Mouse (Mus musculus): Measurements from ENCODE around the gene 2310061I04Rik. TPM values are rescaled to one million over a fixed set of nuclear protein-coding genes. Genes with fewer than 3 reads are reported as not detected.
"Not testable (repeated sequence)": the region's sequence is repeated elsewhere in the genome, so short reads cannot be mapped to it uniquely, and the experiment has no call there.

The 2310061I04Rik gene
- polyA plus RNA-seq (2015; fragmentation: Nextera tagmentation; extraction: Ambion mirVana), result 21.7 and 23.9 TPM in 2 replicates

DNA sequence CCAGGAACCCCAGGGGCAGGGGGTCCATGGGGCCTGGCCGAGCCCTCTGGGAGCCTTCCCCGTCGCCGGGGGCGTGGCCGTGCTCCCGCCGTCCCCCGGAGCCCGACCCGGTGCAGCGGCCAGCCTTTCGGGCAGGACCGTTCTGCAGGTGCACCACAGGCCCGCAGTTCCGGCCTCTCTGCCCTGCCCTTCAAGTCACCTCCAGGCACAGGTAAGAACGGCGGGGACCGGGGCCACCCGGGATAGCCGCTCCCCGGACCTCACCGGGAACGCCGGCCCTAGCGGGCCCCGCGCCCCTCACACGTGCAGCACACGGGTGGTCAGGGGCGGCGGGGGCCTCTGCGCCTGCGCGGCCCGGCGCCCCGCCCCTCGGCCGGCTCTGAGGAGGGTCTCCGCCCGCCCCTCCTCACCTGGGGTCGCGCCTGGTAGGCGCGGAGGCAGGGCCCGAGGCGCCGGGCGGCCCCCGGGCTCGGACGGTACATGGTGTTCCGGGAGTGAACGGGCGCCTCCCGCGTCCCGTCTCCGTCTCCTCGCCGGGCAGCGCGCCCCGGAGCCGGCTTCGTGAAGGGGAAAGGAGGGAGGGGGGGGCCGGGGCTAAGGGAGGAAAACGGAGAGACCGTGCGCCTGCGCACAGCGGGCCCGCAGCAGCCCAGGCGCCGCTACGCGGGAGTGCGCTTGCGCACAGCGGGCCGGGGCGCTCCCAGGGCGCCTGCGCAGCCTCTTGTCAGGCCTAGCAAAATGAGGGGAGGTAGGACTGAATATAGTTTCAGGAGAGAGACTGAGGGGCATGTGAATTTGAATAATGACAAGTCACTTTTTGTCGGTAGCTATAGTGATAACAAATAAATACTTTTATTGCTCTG, at the start of gene 2310061I04Rik:
TSS of gene 2310061I04Rik (minus strand) at position 651 of the 863 bp plus-strand sequence.
- H3K4me3 ChIP-seq (replicated peaks), result peak within 1 kb of the TSS; percentile 68
- H3K36me3 ChIP-seq, result peaks cover 14% of the 10 kb centered on the region
- H3K9me3 ChIP-seq, result no peaks in the 10 kb centered on the region
- WGBS, result under 1% methylated on average over 67 of the region's 86 CpGs
- peak within 1 kb of the TSS; percentile 87 for H3K27ac ChIP-seq
- peak; percentile 92 for ATAC-seq (ENCODE audit: insufficient read depth, low FRiP score, low read depth)
- peak within 1 kb of the TSS; percentile 97 for H3K4me2 ChIP-seq
- no peaks in the 10 kb centered on the region for H3K27me3 ChIP-seq (replicated peaks)
- peaks cover 15% of the 10 kb centered on the region for H3K4me1 ChIP-seq
- H3K9ac ChIP-seq, result peak within 1 kb of the TSS; percentile 58

DNA sequence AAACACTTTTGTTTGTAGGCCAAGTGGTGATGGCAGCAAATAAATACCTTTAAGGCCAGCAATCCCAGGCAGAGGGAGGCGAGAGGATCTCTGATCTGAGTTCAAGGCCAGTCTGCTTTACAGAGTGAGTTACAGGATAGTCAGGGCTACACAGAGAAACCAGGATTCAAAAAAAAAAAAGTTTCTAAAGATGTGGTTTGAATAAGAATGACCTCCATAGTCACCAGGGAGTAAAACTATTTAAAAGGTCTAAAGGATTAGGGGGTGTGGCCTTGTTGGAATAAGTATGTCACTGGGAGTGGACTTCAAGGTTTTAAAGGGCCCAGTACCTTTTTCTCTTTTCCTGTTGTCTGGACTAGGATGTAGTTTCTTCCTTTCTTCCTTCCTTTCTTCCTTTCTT, 42.7 kb upstream of the 2310061I04Rik start:
- H3K9ac ChIP-seq, result no peak overlapping the region
- no peaks in the 10 kb centered on the region for H3K27me3 ChIP-seq (replicated peaks)
- no peaks in the 10 kb centered on the region for H3K36me3 ChIP-seq
- H3K4me1 ChIP-seq, result no peaks in the 10 kb centered on the region
- no peak overlapping the region for H3K4me3 ChIP-seq (replicated peaks)
- H3K9me3 ChIP-seq, result no peaks in the 10 kb centered on the region
- WGBS, result 68% methylated on average over 1 of the region's 1 CpGs
- H3K4me2 ChIP-seq, result no peak overlapping the region
- H3K27ac ChIP-seq, result no peak overlapping the region
- no peak for ATAC-seq (ENCODE audit: insufficient read depth, low FRiP score, low read depth)

DNA sequence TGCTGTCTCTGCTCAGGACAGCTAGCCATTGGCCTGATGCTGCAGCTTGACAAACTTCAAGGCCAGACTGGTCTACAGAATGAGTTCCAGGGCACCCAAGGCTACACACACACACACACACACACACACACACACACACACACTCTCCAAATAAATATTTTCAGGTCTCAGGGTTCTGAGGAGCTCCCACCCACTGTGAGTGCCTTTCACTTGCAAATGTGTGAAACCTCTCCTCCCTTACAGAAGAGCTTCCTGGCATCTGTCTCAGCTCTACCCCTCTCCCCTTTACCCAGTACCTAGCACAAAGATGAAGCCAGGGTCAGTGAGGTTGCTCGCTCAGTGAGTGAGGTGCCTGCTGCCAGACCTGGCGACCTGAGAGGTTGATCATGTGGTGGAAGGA, 41.9 kb upstream of the 2310061I04Rik start:
- H3K4me2 ChIP-seq, result no peak overlapping the region
- no peak overlapping the region for H3K9ac ChIP-seq
- no peaks in the 10 kb centered on the region for H3K36me3 ChIP-seq
- WGBS, result 39% methylated on average over 2 of the region's 2 CpGs
- no peaks in the 10 kb centered on the region for H3K27me3 ChIP-seq (replicated peaks)
- no peaks in the 10 kb centered on the region for H3K9me3 ChIP-seq
- no peaks in the 10 kb centered on the region for H3K4me1 ChIP-seq
- ATAC-seq (ENCODE audit: insufficient read depth, low FRiP score, low read depth), result no peak
- H3K27ac ChIP-seq, result no peak overlapping the region
- H3K4me3 ChIP-seq (replicated peaks), result no peak overlapping the region

DNA sequence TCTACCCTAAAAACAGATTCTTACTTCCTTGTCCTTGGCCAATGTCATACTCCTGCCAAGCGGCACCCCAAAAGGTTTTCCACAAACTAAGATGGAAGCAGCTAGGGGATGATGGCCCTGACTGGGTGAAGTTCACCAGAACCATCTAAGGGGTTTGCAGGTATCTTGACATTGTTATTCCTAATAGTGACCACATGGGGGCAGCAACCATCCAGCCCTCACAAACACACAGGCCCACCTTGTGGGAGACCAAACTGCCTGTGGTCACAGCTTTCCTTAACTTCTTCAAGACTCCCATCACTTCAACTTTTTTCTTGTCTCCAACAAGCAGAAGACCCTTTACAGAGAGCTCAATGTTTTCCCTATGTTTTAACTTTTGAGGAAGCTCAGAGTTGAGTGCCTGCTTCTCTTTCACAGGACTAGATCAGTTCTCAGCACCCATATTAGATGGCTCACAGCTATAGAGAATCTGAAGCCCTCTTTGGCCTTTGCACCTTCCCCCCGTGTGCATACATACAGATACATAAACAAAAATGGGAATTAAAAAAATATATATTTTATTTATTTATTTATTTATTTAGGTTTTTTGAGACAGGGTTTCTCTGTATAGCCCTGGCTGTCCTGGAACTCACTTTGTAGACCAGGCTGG, 40.6 kb upstream of the 2310061I04Rik start:
- no peak overlapping the region for H3K4me2 ChIP-seq
- WGBS, result 31% methylated on average over 2 of the region's 2 CpGs
- H3K4me1 ChIP-seq, result no peaks in the 10 kb centered on the region
- H3K4me3 ChIP-seq (replicated peaks), result no peak overlapping the region
- H3K27ac ChIP-seq, result no peak overlapping the region
- H3K27me3 ChIP-seq (replicated peaks), result no peaks in the 10 kb centered on the region
- ATAC-seq (ENCODE audit: insufficient read depth, low FRiP score, low read depth), result peak; percentile 53; the same call in 1 of the 2 replicates
- no peaks in the 10 kb centered on the region for H3K9me3 ChIP-seq
- H3K9ac ChIP-seq, result no peak overlapping the region
- H3K36me3 ChIP-seq, result no peaks in the 10 kb centered on the region

DNA sequence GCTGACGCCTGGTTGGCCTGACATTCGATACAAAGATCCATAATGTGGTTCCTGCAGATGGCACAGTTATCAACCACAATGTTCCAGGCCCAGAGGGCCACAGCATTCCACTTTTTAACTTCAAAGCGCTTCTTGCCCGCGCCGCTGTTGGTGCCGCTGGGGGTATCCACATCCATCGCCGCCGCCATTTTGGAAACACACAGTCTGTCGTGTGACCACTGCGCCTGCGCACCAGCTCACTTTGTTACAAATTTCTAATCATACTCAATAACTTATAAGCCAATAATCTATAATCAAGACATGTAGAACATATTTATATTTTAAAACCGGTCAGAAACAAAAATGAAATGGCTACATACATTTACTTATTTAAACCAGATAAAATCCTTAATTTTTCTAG, 38.5 kb upstream of the 2310061I04Rik start:
- H3K4me3 ChIP-seq (replicated peaks); H3K9me3 ChIP-seq; H3K4me1 ChIP-seq; H3K9ac ChIP-seq; ATAC-seq (ENCODE audit: insufficient read depth, low FRiP score, low read depth); H3K27ac ChIP-seq; H3K27me3 ChIP-seq (replicated peaks); H3K36me3 ChIP-seq; H3K4me2 ChIP-seq: not testable (repeated sequence)
- 82% methylated on average over 14 of the region's 14 CpGs for WGBS

DNA sequence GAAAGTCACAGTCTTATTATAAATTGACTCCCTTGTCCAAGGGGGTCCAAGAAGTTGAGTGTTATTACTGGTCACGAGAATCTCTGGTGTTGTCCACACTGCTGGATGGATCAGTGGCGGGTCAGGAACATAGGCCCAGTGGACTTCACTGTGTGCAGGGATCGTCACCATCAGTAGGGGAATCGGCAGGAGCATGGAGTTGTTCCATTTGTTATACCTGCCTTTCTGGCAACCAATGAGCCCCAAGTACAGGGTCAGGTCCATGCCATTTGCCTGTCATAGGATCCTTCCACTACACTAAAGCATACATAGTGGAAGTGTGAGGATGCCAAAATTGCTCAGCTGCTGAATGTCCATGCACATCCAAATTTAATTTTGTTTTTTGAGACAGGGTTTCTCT, 35.4 kb upstream of the 2310061I04Rik start:
- no peak for ATAC-seq (ENCODE audit: insufficient read depth, low FRiP score, low read depth)
- WGBS, result 85% methylated on average over 4 of the region's 4 CpGs
- no peaks in the 10 kb centered on the region for H3K27me3 ChIP-seq (replicated peaks)
- peaks cover 33% of the 10 kb centered on the region for H3K36me3 ChIP-seq
- no peak overlapping the region for H3K9ac ChIP-seq
- H3K9me3 ChIP-seq, result no peaks in the 10 kb centered on the region
- H3K4me1 ChIP-seq, result no peaks in the 10 kb centered on the region
- H3K4me3 ChIP-seq (replicated peaks), result no peak overlapping the region
- H3K27ac ChIP-seq, result no peak overlapping the region
- no peak overlapping the region for H3K4me2 ChIP-seq

DNA sequence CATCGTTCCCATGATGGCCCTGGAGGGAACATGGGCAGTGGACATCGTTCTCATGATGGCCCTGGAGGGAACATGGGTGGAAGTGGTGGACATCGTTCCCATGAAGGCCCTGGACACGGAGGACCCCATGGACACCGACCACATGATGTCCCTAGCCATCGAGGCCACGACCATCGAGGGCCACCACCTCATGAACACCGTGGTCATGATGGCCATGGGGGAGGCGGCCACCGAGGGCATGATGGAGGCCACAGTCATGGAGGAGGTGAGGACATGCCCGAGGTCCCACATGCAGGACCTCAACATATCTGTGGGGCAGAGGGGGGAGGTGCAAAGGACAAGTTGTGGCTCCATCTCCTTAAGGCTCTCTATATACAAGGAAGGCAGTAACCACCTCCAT, 33.4 kb upstream of the 2310061I04Rik start:
- H3K9ac ChIP-seq, result no peak overlapping the region
- no peaks in the 10 kb centered on the region for H3K27me3 ChIP-seq (replicated peaks)
- H3K36me3 ChIP-seq, result peaks cover 47% of the 10 kb centered on the region
- H3K9me3 ChIP-seq, result no peaks in the 10 kb centered on the region
- no peaks in the 10 kb centered on the region for H3K4me1 ChIP-seq
- H3K4me3 ChIP-seq (replicated peaks), result no peak overlapping the region
- no peak for ATAC-seq (ENCODE audit: insufficient read depth, low FRiP score, low read depth)
- no peak overlapping the region for H3K4me2 ChIP-seq
- no peak overlapping the region for H3K27ac ChIP-seq
- WGBS, result 96% methylated on average over 12 of the region's 12 CpGs

DNA sequence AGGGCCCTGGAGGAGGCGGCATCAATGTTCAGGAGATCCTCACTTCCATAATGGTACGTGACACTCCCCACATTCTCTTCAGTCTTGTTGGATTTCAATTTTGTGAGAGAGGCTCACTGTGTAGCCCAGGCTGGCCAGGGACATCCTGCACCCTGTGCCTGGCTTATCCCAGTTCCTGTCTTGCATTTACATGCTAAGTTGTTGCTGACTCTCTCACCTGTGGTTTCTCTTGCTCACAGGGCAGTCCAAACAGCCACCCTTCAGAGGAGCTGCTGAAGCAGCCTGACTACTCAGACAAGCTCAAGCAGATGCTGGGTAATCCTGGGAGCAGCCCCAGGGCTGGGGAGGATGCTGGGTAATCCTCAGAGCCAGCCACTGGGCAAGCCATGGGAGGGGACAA, 32.3 kb upstream of the 2310061I04Rik start:
- Histone ChIP-seq H3K4me3 (replicated peaks) (no peak overlapping the region), H3K27me3 (replicated peaks) (no peaks in the 10 kb centered on the region), H3K4me1 (no peaks in the 10 kb centered on the region), H3K9ac (no peak overlapping the region), H3K27ac (no peak overlapping the region), H3K4me2 (no peak overlapping the region), H3K9me3 (no peaks in the 10 kb centered on the region), H3K36me3 (peaks cover 56% of the 10 kb centered on the region)
- 91% methylated on average over 2 of the region's 2 CpGs for WGBS
- no peak for ATAC-seq (ENCODE audit: insufficient read depth, low FRiP score, low read depth)

DNA sequence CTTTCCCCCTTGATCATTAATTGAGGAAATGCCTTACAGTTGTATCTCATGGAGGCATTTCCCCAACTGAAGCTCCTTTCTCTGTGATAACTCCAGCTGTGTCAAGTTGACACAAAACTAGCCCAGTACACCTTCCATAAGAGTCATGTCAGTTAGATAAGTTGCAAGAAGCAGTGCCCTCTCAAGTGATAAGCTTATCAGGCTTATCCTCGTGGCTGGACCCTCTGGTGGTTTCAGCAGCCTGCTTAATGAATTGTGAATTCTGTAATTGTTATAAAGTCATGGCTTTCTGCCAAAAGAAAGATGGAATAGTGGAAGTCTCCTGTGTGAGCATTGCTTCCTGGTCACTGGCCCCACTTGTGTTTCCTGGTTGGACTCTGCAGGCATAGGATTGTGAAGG, 30.2 kb upstream of the 2310061I04Rik start:
- Histone ChIP-seq H3K4me2 (no peak overlapping the region), H3K27ac (no peak overlapping the region), H3K27me3 (replicated peaks) (no peaks in the 10 kb centered on the region), H3K4me3 (replicated peaks) (no peak overlapping the region), H3K9ac (no peak overlapping the region), H3K36me3 (peaks cover 68% of the 10 kb centered on the region), H3K4me1 (no peaks in the 10 kb centered on the region), H3K9me3 (no peaks in the 10 kb centered on the region)
- ATAC-seq (ENCODE audit: insufficient read depth, low FRiP score, low read depth), result no peak
- 46% methylated on average over 1 of the region's 1 CpGs for WGBS

DNA sequence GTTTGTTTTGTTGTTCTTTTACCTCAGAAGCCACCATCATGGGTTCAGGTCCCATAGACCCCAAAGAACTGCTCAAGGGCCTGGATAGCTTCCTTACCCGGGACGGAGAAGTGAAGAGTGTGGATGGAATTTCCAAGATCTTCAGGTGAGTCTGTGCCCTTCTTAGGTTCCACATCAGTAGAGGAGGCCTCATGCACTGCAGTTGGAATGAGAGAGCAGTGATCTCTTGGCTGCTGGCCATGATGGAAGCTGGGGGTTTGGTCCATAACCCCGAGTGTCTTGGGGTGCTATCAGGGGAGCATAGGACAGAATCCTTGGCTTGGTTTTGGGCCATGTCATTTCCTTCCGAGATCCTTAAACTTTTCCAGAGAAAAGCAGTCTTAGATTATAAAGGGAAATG, 26.1 kb upstream of the 2310061I04Rik start:
- Histone ChIP-seq H3K9ac (no peak overlapping the region), H3K27me3 (replicated peaks) (no peaks in the 10 kb centered on the region), H3K36me3 (peaks cover 43% of the 10 kb centered on the region), H3K4me3 (replicated peaks) (no peak overlapping the region), H3K9me3 (no peaks in the 10 kb centered on the region), H3K4me2 (no peak overlapping the region), H3K27ac (no peak overlapping the region), H3K4me1 (peaks cover 13% of the 10 kb centered on the region; the same call in 1 of the 2 replicates)
- WGBS, result 92% methylated on average over 4 of the region's 4 CpGs
- ATAC-seq (ENCODE audit: insufficient read depth, low FRiP score, low read depth), result no peak

DNA sequence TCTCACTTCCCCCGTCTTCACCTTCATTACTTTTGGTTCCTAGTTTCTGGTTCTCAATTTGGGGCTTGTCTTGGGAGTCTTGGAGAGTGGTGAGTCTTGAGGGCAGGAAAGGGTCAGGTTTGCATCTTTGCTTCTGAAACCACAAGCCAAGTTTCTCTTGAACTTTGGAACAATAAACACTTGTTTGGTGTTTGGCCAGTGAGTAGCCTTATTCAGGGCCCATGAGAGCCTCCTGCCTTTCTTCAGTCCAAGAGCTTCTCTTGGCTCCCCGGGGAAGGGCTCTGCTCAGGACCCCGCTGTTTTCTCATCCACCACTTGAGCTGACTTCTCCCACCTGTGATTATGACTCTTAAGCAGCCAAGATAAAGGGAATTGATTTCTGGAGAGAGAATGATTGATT, 25.3 kb upstream of the 2310061I04Rik start:
- Histone ChIP-seq H3K27ac (no peak overlapping the region; the same call in 1 of the 2 replicates), H3K4me3 (replicated peaks) (no peak overlapping the region), H3K9me3 (no peaks in the 10 kb centered on the region), H3K36me3 (peaks cover 35% of the 10 kb centered on the region), H3K9ac (no peak overlapping the region), H3K4me1 (peaks cover 13% of the 10 kb centered on the region; the same call in 1 of the 2 replicates), H3K4me2 (no peak overlapping the region), H3K27me3 (replicated peaks) (no peaks in the 10 kb centered on the region)
- WGBS, result 80% methylated on average over 3 of the region's 3 CpGs
- ATAC-seq (ENCODE audit: insufficient read depth, low FRiP score, low read depth), result no peak

DNA sequence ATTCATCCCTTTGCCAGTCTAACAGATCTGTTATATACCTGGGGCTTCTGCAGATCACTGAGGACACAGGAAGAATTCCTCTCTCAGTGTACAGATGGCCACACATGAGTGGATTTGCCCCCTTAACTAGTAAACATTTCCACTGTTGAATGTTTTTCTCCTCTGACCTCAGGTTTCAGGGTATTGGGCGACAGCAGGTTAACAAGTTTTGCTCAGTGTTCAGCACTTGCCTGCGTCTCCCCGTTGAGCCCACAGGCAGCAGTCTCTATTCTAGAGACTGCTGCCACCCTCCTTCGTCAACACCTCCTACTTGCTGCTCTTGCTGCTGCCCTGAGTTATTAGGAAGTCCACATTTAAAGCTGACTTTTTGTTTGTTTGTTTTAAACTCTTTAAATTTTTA, 24.5 kb upstream of the 2310061I04Rik start:
- H3K9ac ChIP-seq, result no peak overlapping the region
- H3K4me3 ChIP-seq (replicated peaks), result no peak overlapping the region
- no peak overlapping the region for H3K4me2 ChIP-seq
- H3K9me3 ChIP-seq, result no peaks in the 10 kb centered on the region
- no peak overlapping the region for H3K27ac ChIP-seq
- H3K4me1 ChIP-seq, result peaks cover 13% of the 10 kb centered on the region; the same call in 1 of the 2 replicates
- WGBS, result 80% methylated on average over 4 of the region's 4 CpGs
- no peak for ATAC-seq (ENCODE audit: insufficient read depth, low FRiP score, low read depth)
- no peaks in the 10 kb centered on the region for H3K27me3 ChIP-seq (replicated peaks)
- peaks cover 30% of the 10 kb centered on the region for H3K36me3 ChIP-seq
